Mouse (Mus musculus) heart, embryonic 10.5 days (tissue): ENCODE measurements around the gene Cd5. TPM values are rescaled to one million over a fixed set of nuclear protein-coding genes. Genes with fewer than 3 reads are reported as not detected.

Source experiments
- DNase-seq: peaks from one replicate; pipeline ENCODE4 v3.0.0-alpha.2; 2017; ENCODE audit warnings: low spot score
- H3K27ac ChIP-seq: fragments of 300-500 bp; sonication (generic); 2 replicates; pipeline ENCODE4 v1.5.1; 2016; ENCODE audit warnings: mild to moderate bottlenecking
- H3K27me3 ChIP-seq: fragments of 300-500 bp; sonication (generic); 2 replicates; pipeline ENCODE4 v1.6.1; 2016; ENCODE audit warnings: mild to moderate bottlenecking; ENCODE audit not compliant: poor library complexity, insufficient read depth, severe bottlenecking
- H3K36me3 ChIP-seq: fragments of 300-500 bp; sonication (generic); 2 replicates; pipeline ENCODE4 v1.6.1; 2016; ENCODE audit warnings: mild to moderate bottlenecking, moderate library complexity
- H3K4me1 ChIP-seq: fragments of 300-500 bp; sonication (generic); 2 replicates; pipeline ENCODE4 v1.6.1; 2016; ENCODE audit warnings: mild to moderate bottlenecking
- H3K4me3 ChIP-seq: fragments of 300-500 bp; sonication (generic); 2 replicates; pipeline ENCODE4 v1.5.1; 2016; ENCODE audit warnings: mild to moderate bottlenecking, moderate library complexity
- H3K9me3 ChIP-seq: fragments of 300-500 bp; sonication (generic); 2 replicates; pipeline ENCODE4 v1.6.1; 2016; ENCODE audit warnings: mild to moderate bottlenecking, moderate library complexity
- WGBS: fragments of 180-500 bp; shearing (Covaris S2); methylation state at CpG from one replicate; pipeline ENCODE4 v1.1.7; 2016; 5-methylcytosine and 5-hydroxymethylcytosine counted together
- polyA plus RNA-seq: library from polyadenylated mRNA; unstranded; fragments of >200 nt; fragmentation: Nextera tagmentation; extraction: Ambion mirVana; gene quantifications from 2 replicates; pipeline ENCODE4 v1.2.1, GENCODE M21; 2016

Cd5 gene
- polyA plus RNA-seq, 1 experiment from 2014 or later: 0.18 TPM

DNA sequence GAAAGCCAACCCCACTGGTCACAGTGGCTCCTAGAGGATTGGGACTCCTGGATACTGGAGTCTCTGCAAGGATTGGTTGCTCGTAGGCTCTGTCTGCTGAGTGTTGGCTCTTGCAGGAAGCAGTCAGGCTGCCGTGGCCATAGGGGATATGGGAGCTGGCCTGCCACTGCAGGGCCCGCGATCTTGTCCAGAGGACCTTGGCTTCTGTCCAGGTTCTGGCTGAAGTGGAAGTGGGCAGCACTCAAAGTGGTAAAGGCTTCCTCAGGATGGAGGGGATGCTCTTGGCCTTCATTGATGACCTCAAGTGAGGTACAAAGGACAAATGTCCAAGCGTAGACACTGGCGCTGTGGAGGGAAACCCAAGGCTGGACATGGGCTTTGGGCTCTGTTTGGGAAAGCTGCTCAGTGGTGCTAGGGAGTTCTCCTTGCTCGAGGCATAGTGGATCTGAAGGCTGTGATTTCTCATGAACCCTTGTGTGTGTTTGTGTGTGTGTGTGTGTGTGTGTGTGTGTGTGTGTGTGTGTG, 20.5 kb downstream of the Cd5 start:
- DNase-seq: no peak
- Histone ChIP-seq H3K4me3 (no peak overlapping the region), H3K36me3 (peaks cover 8% of the 10 kb centered on the region), H3K27ac (no peak overlapping the region), H3K4me1 (peaks cover 33% of the 10 kb centered on the region), H3K27me3 (peaks cover 7% of the 10 kb centered on the region; the same call in 1 of the 2 replicates), H3K9me3 (no peaks in the 10 kb centered on the region)
- 61% methylated on average over 7 of the region's 7 CpGs for WGBS

DNA sequence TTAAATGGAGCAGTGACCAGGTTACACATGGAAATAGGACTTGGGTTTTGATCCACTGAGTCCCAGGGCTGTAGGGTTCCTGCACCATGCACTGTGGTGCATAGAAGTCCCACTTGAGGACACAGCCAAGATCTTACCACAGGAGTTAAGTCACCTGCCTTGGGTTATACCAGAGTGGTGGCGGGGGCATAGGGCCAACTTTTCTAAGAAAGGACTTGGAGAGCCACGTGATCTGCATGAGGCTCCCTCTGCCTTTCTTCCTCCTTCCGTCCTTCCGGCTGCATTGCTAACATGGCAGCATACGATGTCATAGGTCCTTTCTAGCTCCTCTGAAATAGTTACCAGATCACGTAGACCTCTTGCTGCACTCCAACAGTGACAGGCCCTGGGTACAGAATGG, 23.3 kb downstream of the Cd5 start:
- no peaks in the 10 kb centered on the region for H3K9me3 ChIP-seq
- no peak for DNase-seq
- no peak overlapping the region for H3K27ac ChIP-seq
- WGBS: 80% methylated on average over 6 of the region's 6 CpGs
- peaks cover 36% of the 10 kb centered on the region for H3K36me3 ChIP-seq
- no peaks in the 10 kb centered on the region for H3K27me3 ChIP-seq
- H3K4me1 ChIP-seq: peaks cover 17% of the 10 kb centered on the region
- no peak overlapping the region for H3K4me3 ChIP-seq

DNA sequence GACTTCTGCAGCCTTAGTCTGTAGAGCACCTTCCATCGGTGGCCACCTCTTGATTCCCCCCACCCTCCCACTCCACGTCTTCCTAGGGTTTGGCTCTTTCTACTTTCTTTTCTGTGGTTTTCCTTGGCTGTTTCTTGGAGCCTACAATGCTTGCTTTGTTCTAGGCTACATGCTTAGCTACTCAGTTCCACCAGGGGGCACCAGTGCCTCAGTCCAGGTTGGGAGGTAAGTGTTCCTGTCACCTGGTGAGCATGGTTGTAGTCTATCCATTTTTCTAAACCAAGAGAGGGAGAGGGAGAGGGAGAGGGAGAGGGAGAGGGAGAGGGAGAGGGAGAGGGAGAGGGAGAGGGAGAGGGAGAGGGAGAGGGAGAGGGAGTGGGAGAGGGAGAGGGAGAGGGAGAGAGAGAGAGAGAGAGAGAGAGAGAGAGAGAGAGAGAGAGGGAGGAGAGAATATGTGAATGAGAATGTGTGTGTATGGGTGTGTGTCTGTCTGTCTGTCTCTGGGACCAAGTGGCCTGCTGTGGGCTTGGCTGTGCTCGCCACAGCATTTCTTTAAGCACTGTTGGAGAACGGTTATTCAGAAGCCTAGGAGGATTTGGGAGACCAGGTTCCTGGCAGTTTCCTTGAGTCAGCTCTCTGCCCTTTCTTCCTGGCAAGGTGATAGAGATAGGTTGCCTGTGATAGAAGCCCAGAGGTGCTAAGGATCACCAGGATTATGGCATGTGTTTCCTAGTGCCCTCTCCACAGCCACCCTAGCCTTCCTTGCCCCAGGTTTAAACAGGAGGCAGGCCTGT, 23.9 kb downstream of the Cd5 start:
- H3K4me3 ChIP-seq: no peak overlapping the region
- 47% methylated on average over 4 of the region's 4 CpGs for WGBS
- DNase-seq: no peak
- peaks cover 17% of the 10 kb centered on the region for H3K4me1 ChIP-seq
- H3K27ac ChIP-seq: no peak overlapping the region; the same call in 1 of the 2 replicates
- H3K9me3 ChIP-seq: no peaks in the 10 kb centered on the region
- H3K27me3 ChIP-seq: no peaks in the 10 kb centered on the region
- H3K36me3 ChIP-seq: peaks cover 40% of the 10 kb centered on the region

DNA sequence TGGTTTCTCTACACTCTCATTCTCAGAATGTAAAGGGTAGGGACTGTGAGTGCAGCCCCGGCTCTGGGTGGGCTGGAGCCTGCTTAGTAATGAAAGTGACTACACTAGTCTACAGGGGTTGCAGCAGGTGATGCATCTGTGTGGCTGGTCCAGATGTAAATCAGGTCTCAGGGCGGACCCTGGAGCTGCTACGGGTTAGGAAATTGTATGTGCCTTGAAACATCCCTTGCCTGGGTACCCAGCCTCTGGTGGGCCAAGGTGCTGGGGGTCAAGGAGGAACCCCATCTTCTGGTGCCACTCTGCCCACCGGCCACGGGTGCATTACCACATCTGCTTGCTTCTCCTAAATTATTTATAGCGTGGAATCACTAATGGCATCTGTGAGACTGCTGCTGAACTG, 24.6 kb downstream of the Cd5 start:
- Histone ChIP-seq H3K4me1 (peaks cover 19% of the 10 kb centered on the region), H3K27me3 (no peaks in the 10 kb centered on the region), H3K36me3 (peaks cover 40% of the 10 kb centered on the region), H3K9me3 (no peaks in the 10 kb centered on the region), H3K4me3 (no peak overlapping the region), H3K27ac (no peak overlapping the region)
- WGBS: 76% methylated on average over 6 of the region's 6 CpGs
- DNase-seq: no peak

DNA sequence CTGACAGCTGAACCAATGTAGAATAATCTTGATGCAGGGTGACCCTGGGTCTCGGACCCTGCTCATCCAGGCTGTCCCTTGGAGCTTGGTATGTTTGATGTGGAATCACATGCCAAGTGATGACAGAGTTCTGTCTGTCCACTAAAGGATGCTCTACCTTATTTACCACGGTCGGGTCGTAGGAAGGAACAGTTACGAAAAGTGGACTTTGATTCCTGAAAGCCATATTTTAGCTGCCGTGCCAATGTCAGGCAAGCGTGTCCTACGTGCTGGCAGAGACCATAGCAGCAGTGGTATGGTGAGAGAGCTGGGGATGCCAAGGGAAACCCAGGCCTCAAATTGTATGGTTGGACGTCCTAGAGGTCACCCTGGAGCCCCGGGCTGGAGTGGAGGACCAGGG, 25.3 kb downstream of the Cd5 start:
- no peak overlapping the region for H3K27ac ChIP-seq
- H3K36me3 ChIP-seq: peaks cover 40% of the 10 kb centered on the region
- H3K9me3 ChIP-seq: no peaks in the 10 kb centered on the region
- DNase-seq: no peak
- H3K4me3 ChIP-seq: no peak overlapping the region
- no peaks in the 10 kb centered on the region for H3K27me3 ChIP-seq
- 90% methylated on average over 10 of the region's 10 CpGs for WGBS
- peaks cover 23% of the 10 kb centered on the region for H3K4me1 ChIP-seq

DNA sequence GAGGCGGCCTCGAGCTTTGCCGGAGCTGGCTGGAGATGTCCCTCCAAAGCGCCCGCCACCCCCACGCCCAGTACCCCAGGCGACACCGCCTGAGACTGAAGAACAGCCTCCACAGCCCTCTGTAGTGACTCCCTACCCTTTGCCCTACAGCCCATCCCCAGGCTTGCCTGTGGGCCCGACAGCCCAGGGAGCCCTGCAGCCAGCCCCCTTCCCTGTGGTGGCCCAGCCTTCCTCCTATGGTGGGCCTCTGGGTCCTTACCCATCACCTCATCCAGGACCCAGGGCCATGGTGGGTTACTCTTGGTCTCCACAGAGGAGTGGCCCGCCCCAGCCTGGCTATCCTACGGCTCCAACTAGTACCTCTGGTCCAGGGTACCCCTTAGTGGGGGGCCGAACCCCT, 26.2 kb downstream of the Cd5 start:
- Histone ChIP-seq H3K27me3 (no peaks in the 10 kb centered on the region), H3K36me3 (peaks cover 41% of the 10 kb centered on the region), H3K9me3 (no peaks in the 10 kb centered on the region), H3K4me3 (no peak overlapping the region), H3K27ac (no peak overlapping the region), H3K4me1 (peaks cover 17% of the 10 kb centered on the region)
- no peak for DNase-seq
- WGBS: 91% methylated on average over 12 of the region's 12 CpGs

DNA sequence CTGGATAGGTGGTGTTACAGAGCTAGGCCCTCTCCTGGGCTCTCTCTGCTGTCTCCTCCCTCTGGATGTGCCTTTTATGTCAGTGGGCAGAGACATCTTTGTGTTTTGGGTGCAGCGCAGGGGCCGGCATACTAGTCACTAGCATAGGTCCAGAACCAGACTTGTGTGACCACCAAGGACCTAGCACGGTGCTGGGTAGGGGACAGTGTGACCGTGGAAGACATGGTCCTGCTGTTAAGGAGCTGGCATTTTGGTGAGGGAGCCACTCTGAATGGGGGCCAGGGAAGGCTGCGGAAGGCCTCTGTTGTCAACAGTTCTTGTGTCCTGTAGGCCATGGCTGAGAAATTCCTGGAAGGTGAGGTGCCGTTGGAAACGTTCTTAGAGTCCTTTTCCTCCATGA, 26.6 kb downstream of the Cd5 start:
- Histone ChIP-seq H3K27me3 (no peaks in the 10 kb centered on the region), H3K36me3 (peaks cover 45% of the 10 kb centered on the region), H3K4me1 (peaks cover 20% of the 10 kb centered on the region), H3K9me3 (no peaks in the 10 kb centered on the region), H3K27ac (no peak overlapping the region), H3K4me3 (no peak overlapping the region)
- DNase-seq: no peak
- WGBS: 92% methylated on average over 7 of the region's 7 CpGs

DNA sequence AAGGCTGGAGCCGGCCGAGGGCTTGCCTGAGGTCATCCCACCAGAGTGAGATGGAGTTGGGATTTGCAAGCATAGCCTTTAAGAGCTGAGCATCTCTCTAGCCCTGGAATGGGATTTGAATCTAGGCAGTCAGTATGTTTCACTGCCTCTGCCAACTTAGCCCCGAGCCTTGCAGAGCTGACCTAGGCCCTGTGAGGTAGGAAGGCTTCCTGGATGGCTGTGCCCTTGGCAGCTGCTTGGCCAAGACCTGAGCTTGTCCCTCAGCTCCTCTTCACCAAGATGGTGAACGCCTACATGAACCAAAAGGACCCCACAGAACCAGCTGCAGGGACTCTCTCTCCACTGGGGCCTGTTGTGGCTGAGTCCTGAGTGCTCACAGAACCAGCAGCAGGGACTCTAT, 28.1 kb downstream of the Cd5 start:
- WGBS: 89% methylated on average over 4 of the region's 4 CpGs
- Histone ChIP-seq H3K4me3 (no peak overlapping the region), H3K4me1 (peaks cover 28% of the 10 kb centered on the region), H3K9me3 (no peaks in the 10 kb centered on the region), H3K36me3 (peaks cover 51% of the 10 kb centered on the region), H3K27me3 (no peaks in the 10 kb centered on the region), H3K27ac (no peak overlapping the region)
- no peak for DNase-seq

DNA sequence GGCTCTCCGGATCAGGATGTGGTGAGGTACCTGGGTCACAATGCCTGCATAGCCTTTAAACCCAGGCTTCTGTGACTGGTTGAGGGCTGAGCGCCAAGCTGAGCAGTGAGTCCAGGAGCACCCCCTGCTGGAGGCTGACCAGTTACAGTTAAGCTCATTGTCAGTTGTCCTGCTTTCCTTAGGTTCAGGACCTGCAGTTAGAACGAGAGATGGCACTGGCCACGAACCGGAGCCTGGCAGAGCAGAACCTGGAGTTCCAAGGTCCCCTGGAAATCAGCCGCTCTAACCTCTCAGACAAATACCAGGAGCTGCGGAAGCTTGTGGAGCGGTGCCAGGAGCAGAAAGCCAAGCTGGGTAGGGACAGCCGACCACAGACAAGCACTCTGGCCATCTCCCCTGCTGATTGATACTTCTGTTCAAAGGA, 28.7 kb downstream of the Cd5 start:
- 82% methylated on average over 9 of the region's 9 CpGs for WGBS
- Histone ChIP-seq H3K36me3 (peaks cover 51% of the 10 kb centered on the region), H3K27ac (peak overlapping the region; percentile 64; the same call in 1 of the 2 replicates), H3K27me3 (no peaks in the 10 kb centered on the region), H3K4me3 (no peak overlapping the region), H3K4me1 (peaks cover 34% of the 10 kb centered on the region), H3K9me3 (no peaks in the 10 kb centered on the region)
- no peak for DNase-seq

DNA sequence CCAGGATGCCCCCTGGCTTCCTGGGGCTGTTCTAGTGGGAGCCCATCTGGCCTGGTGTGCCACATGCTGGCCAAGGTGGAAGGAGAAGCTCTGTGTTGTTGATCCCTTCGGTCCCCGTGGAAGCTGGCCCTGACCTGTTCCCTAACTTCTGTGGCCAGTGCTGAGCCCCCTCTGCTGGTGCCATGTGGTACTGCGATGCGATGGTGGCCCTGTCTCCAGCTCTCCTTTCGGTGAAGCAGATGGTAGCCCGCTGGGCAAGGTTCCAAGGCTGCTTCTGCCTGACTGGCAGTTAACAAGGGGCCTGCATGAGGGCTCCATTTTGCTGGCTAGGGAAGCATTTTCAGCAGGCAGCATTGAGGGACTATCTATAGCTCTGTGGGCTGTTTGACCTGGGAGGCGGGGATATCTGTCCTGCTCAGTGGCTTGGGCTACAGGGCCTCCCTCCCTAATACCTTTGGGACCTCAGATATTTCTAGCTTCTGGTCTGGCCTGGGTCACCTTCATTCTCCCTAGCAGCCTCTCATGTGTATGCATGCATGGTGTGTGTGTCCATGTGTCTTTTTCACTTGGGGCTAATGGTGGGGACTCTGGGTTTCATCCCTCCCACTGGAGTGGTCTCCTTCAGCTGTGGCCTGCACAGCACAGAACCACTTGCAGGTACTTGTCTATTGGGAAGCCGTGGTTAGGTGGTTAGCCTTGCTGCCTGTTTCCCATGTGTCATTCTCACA, 29.3 kb downstream of the Cd5 start:
- H3K36me3 ChIP-seq: peaks cover 51% of the 10 kb centered on the region
- H3K27me3 ChIP-seq: no peaks in the 10 kb centered on the region
- H3K4me3 ChIP-seq: 0 out of 2 replicates have a peak overlapping the region, but pooled peaks have one; percentile 12
- H3K4me1 ChIP-seq: peaks cover 37% of the 10 kb centered on the region
- WGBS: 21% methylated on average over 8 of the region's 8 CpGs
- DNase-seq: peak; percentile 93
- H3K27ac ChIP-seq: peak overlapping the region; percentile 64; the same call in 1 of the 2 replicates
- no peaks in the 10 kb centered on the region for H3K9me3 ChIP-seq

DNA sequence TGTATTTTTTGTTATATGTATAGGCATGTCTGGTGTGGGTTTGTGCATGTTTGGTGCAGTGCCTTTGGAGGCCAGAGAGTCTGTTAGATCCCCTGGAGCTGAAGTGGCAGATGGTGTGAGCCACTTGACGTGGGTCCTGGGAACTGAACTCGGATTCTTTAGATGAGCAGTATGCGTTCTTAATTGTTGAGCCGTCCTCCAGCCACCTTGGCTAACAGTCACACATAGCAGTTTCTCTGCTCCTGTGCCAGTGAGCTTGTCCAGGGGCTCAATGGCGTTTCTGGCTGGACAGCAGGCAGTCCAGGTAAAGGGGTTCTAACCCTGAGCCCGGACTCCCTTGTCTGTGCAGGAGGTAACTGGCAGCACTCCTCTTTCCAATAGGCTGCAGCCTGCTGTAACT, 29.9 kb downstream of the Cd5 start:
- H3K36me3 ChIP-seq: peaks cover 50% of the 10 kb centered on the region
- no peaks in the 10 kb centered on the region for H3K9me3 ChIP-seq
- no peaks in the 10 kb centered on the region for H3K27me3 ChIP-seq
- peak overlapping the region; percentile 64; the same call in 1 of the 2 replicates for H3K27ac ChIP-seq
- 70% methylated on average over 6 of the region's 6 CpGs for WGBS
- H3K4me3 ChIP-seq: 0 out of 2 replicates have a peak overlapping the region, but pooled peaks have one; percentile 12
- peaks cover 37% of the 10 kb centered on the region for H3K4me1 ChIP-seq
- no peak for DNase-seq

DNA sequence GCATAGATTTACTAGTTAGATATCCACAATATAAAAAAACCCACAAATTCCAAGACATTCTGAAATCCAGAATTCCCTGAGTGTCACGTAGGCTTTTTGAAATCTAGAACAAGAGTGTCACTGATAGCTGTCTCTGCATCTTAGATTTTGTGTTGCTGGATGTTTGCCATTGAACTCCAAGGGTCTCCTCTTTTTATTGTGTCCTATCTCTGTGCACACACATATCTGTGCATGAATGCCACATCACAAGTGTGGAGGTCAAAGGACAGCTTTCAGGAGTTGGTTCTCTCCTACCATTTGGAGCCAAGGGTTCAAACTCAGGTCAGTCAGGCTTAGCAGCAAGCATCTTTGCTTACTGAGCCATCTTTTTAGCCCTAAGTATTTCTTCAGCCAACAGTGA, 30.9 kb downstream of the Cd5 start:
- H3K27ac ChIP-seq: 0 out of 2 replicates have a peak overlapping the region, but pooled peaks have one; percentile 3
- peaks cover 40% of the 10 kb centered on the region for H3K36me3 ChIP-seq
- WGBS: 88% methylated on average over 1 of the region's 1 CpGs
- H3K4me1 ChIP-seq: peaks cover 37% of the 10 kb centered on the region
- H3K4me3 ChIP-seq: no peak overlapping the region
- no peaks in the 10 kb centered on the region for H3K9me3 ChIP-seq
- DNase-seq: no peak
- no peaks in the 10 kb centered on the region for H3K27me3 ChIP-seq
